Mouse (Mus musculus): ENCODE measurements around the gene Gpc6. TPM values are rescaled to one million over a fixed set of nuclear protein-coding genes. Genes with fewer than 3 reads are reported as not detected.

The Gpc6 gene
- polyA plus RNA-seq, 1 experiment from 2014 or later = 37.6 TPM

DNA sequence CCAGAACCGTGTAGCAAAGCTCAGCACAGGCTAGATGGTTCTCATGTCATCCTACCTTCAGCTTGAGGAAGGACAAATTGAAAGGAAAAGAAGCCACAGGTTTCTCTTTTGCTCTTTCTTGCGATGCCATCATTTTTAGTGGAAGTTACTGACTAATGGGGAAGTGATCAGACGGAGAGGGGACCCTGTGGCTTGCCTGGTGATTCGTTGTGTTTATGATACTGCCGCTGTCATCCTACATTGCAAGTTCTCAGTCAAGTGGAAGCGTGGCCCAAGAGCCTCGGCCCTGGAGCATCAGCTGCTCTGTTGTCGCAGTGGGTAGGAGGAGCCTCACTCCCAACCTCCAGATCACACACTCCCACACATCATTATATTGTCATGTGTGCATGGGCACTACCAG lies 1065.1 kb downstream of the Gpc6 start:
- Histone ChIP-seq H3K4me1 (replicated peaks) (no peaks in the 10 kb centered on the region), H3K27me3 (replicated peaks) (no peaks in the 10 kb centered on the region), H3K27ac (no peak overlapping the region), H3K9ac (no peak overlapping the region), H3K9me3 (no peaks in the 10 kb centered on the region), H3K4me2 (replicated peaks) (no peak overlapping the region), H3K4me3 (replicated peaks) (no peak overlapping the region), H3K36me3 (no peaks in the 10 kb centered on the region)
- ATAC-seq = no peak
- WGBS = 66% methylated on average over 8 of the region's 8 CpGs

DNA sequence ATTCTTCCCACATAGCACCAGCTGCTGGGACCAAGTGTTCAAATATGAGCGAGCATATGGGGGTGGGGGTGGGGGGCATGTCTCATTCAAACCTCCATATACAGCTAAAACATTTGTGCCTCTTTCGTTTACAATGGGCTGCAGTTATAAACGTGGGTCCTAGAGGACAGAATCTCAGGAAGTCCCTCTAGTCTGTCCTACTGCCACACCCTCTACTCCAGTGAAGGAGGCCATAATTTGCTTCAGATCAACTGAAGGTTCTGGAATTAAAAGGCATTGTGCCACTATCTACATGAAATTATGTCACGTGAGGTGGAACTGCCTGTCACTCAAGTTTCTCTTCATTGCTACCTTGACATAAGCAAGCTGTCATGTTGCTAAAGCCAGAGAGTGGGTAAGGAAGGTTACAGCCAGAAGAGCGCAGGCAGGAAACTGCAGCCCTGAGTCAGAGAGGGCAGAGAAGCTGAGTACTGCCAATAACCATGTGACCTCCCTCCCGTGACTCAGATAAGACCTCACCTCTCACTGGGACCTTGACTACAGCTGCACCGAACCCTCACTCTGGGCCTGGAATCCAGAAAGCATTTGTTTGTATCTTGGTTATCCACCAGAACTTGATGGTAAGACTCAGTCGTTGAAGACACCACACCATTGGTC lies 1067.6 kb downstream of the Gpc6 start:
- H3K36me3 ChIP-seq = no peaks in the 10 kb centered on the region
- no peaks in the 10 kb centered on the region for H3K9me3 ChIP-seq
- no peaks in the 10 kb centered on the region for H3K4me1 ChIP-seq (replicated peaks)
- no peak overlapping the region for H3K27ac ChIP-seq
- H3K4me3 ChIP-seq (replicated peaks) = no peak overlapping the region
- ATAC-seq = peak; percentile 69
- 59% methylated on average over 8 of the region's 8 CpGs for WGBS
- no peak overlapping the region for H3K9ac ChIP-seq
- H3K27me3 ChIP-seq (replicated peaks) = no peaks in the 10 kb centered on the region
- no peak overlapping the region for H3K4me2 ChIP-seq (replicated peaks)

DNA sequence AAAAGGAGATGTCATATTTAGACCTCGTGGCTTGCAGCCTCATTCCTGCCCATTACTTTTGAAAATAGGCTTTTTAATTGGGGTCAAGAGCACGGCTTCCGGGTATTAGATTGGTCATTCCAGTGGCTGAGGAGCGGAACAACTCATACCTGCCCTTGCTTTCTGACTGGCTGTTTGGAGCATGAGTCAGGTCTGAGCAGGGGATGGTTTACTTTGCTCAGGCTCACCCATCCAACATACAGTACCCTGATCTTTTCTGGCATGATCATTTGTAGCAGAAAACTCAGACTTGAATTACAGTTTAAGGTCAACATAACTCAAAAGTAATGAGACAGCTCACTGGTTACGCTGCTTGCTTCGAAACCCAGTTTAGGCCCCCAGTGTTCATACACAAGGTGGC lies 1068.7 kb downstream of the Gpc6 start:
- no peak for ATAC-seq
- H3K9ac ChIP-seq = no peak overlapping the region
- no peak overlapping the region for H3K4me2 ChIP-seq (replicated peaks)
- no peaks in the 10 kb centered on the region for H3K9me3 ChIP-seq
- H3K4me1 ChIP-seq (replicated peaks) = no peaks in the 10 kb centered on the region
- no peak overlapping the region for H3K27ac ChIP-seq
- no peaks in the 10 kb centered on the region for H3K36me3 ChIP-seq
- 86% methylated on average over 6 of the region's 6 CpGs for WGBS
- no peaks in the 10 kb centered on the region for H3K27me3 ChIP-seq (replicated peaks)
- no peak overlapping the region for H3K4me3 ChIP-seq (replicated peaks)

DNA sequence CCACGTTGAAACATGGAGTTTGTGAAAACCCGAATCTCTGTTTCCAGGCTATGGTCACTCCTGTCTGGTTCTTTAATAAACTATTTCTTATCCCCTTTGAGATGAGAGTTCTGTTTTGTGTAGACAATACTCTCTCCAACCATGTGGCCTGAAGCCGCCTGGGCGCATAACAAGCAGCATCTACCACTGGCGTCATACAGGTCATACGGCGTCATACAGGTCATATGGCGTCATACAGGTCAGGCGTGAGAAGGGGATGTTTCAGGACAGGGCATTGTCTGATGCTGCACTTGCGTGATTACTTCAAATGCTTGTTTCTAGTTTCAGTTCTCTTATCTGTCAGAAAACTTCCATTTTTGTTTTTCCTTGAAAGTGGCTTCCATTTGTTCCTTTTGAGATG lies 1079.3 kb downstream of the Gpc6 start:
- peaks cover 17% of the 10 kb centered on the region for H3K4me1 ChIP-seq (replicated peaks)
- H3K27ac ChIP-seq = no peak overlapping the region
- ATAC-seq = no peak
- H3K36me3 ChIP-seq = no peaks in the 10 kb centered on the region
- no peaks in the 10 kb centered on the region for H3K9me3 ChIP-seq
- H3K4me3 ChIP-seq (replicated peaks) = no peak overlapping the region
- 87% methylated on average over 10 of the region's 10 CpGs for WGBS
- H3K9ac ChIP-seq = no peak overlapping the region
- no peak overlapping the region for H3K4me2 ChIP-seq (replicated peaks)
- no peaks in the 10 kb centered on the region for H3K27me3 ChIP-seq (replicated peaks)

DNA sequence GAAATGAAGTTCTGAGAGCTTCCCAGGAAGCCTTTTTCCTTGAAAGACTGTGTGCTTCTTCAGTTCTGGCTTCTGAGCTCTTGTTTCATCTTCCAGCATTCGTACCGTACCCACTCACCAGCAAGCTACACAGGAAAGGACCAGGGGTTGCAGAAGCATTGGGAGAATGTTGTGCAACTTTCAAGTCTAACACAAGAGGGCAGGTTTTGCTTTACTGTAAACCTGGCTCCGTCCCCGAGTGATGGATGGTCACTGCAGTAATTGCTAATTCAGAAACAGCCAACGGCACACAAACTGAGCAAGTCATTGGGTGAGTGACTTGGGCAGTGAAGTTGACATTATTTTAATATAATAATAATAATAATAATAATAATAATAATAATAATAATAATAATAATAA lies 1080.6 kb downstream of the Gpc6 start:
- no peak overlapping the region for H3K4me2 ChIP-seq (replicated peaks)
- 18% methylated on average over 5 of the region's 5 CpGs for WGBS
- no peaks in the 10 kb centered on the region for H3K9me3 ChIP-seq
- no peak overlapping the region for H3K9ac ChIP-seq
- no peak overlapping the region for H3K27ac ChIP-seq
- H3K27me3 ChIP-seq (replicated peaks) = no peaks in the 10 kb centered on the region
- H3K36me3 ChIP-seq = no peaks in the 10 kb centered on the region
- ATAC-seq = 0 out of 2 replicates have a peak, but pooled peaks have one; percentile 21
- H3K4me3 ChIP-seq (replicated peaks) = no peak overlapping the region
- peaks cover 13% of the 10 kb centered on the region for H3K4me1 ChIP-seq (replicated peaks)

DNA sequence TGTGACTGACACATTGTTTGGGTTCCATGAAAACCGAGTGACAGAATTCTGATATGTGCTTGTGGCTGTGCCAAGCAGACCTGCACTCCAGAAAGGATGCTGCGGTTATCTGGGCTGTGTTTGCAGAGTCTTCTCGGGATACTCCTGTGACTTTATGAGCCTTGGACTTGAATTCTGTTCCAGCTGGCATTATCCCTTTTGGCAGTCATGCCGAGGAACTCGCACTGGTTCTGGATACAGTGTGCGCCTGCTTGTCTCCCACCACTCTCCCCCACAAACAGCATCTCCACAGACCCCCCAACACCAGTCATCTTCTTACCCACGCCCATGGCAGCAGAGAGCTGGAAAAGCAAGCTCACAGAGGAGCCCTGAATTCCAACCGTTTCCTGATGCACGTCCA lies 1084.4 kb downstream of the Gpc6 start:
- H3K9ac ChIP-seq = no peak overlapping the region
- H3K36me3 ChIP-seq = no peaks in the 10 kb centered on the region
- WGBS = 69% methylated on average over 9 of the region's 9 CpGs
- H3K27ac ChIP-seq = no peak overlapping the region
- H3K4me2 ChIP-seq (replicated peaks) = no peak overlapping the region
- no peak for ATAC-seq
- H3K9me3 ChIP-seq = no peaks in the 10 kb centered on the region
- H3K4me1 ChIP-seq (replicated peaks) = no peaks in the 10 kb centered on the region
- H3K27me3 ChIP-seq (replicated peaks) = no peaks in the 10 kb centered on the region
- H3K4me3 ChIP-seq (replicated peaks) = no peak overlapping the region

DNA sequence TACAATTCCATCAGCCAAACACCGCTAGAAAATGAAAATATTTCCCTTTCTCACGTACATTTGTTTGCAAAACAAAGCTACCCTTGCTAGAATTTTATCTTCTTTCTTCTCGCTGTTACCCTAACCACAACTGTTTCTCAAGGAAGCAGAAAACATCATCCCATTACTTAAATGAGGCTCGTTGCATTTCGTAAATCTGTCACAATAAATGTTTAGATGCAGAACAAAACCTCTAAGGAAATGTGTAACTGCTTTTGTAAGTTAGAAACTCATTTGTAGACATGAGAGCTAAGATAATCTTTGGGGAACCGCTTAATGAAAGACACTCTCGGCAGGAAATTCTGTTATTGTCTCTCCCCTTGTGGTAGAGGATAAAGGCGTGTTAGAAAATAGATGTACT lies 1088.1 kb downstream of the Gpc6 start:
- H3K27me3 ChIP-seq (replicated peaks) = no peaks in the 10 kb centered on the region
- no peak overlapping the region for H3K9ac ChIP-seq
- no peak for ATAC-seq
- H3K4me2 ChIP-seq (replicated peaks) = no peak overlapping the region
- H3K9me3 ChIP-seq = no peaks in the 10 kb centered on the region
- H3K27ac ChIP-seq = no peak overlapping the region
- no peaks in the 10 kb centered on the region for H3K36me3 ChIP-seq
- 88% methylated on average over 8 of the region's 8 CpGs for WGBS
- no peak overlapping the region for H3K4me3 ChIP-seq (replicated peaks)
- H3K4me1 ChIP-seq (replicated peaks) = no peaks in the 10 kb centered on the region

DNA sequence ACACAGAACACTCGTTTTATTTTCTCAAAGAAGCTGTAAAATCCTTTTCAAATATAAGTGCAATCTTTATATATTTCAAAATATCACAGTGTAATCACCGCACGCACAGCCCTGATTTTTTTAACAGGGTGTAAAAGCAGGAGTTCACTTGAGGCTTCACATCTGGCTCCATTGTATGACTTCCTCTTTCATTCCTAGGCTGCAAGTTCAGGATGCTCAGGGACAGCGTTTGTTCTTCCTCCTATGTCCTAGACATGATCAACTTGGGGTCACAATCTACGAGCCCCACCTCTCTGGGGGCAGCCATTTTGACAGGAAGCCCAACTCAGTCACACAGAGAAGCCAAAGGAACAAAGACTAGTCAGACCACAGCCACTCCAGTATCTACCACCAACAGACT lies 1094.2 kb downstream of the Gpc6 start:
- no peaks in the 10 kb centered on the region for H3K9me3 ChIP-seq
- no peaks in the 10 kb centered on the region for H3K36me3 ChIP-seq
- no peaks in the 10 kb centered on the region for H3K27me3 ChIP-seq (replicated peaks)
- H3K4me2 ChIP-seq (replicated peaks) = no peak overlapping the region
- no peak for ATAC-seq
- no peak overlapping the region for H3K27ac ChIP-seq
- WGBS = 62% methylated on average over 5 of the region's 5 CpGs
- no peaks in the 10 kb centered on the region for H3K4me1 ChIP-seq (replicated peaks)
- H3K4me3 ChIP-seq (replicated peaks) = no peak overlapping the region
- no peak overlapping the region for H3K9ac ChIP-seq

DNA sequence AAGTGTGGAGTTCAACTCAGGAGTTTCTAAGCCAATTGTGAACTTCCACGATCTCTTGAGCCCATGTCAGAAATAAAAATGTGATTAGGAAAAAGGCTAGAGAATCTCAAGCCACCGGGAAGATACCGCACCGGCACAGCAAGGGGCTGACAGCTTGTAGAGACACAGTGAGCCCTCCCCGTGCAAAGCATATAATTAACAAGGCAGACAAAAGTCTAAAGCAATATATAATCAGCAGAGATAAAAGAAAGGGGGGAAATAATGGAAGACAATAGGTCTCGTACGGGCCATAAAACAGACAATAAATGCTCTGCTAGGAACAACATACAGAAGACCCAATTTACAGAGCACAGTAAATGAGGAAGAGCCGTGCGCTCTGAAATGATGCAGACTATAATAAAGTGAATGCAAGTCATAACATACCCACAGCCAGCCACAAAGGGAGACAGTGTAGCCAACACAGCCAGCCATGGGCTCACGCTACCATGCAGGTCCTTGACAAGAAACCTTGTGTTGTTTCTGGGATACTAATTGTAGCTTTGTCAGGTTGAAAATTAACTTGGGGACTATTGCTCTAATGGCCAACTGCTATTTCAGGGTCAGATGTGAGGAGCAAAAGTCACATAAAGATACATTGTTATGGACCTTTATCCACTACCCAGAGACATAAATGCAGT lies 1096.9 kb downstream of the Gpc6 start:
- ATAC-seq = peak; percentile 75
- Histone ChIP-seq H3K4me1 (replicated peaks) (no peaks in the 10 kb centered on the region), H3K4me3 (replicated peaks) (no peak overlapping the region), H3K9ac (no peak overlapping the region), H3K27ac (no peak overlapping the region), H3K4me2 (replicated peaks) (peak overlapping the region; percentile 3; the same call in 1 of the 2 replicates), H3K27me3 (replicated peaks) (no peaks in the 10 kb centered on the region), H3K9me3 (no peaks in the 10 kb centered on the region), H3K36me3 (no peaks in the 10 kb centered on the region)
- 57% methylated on average over 10 of the region's 10 CpGs for WGBS

Measured in intestine, embryonic 15.5 days (tissue).